Mouse (Mus musculus): Measurements from ENCODE around the gene Rara.

Rara gene

GRCm38 (mm10) chr11:98960313-98960906 is 32.8 kb downstream of the Rara start:
- in situ Hi-C loops (cut with MboI; ENCODE audit: low pct_unique_long_range_greater_than_20kb in 1 of 2, low sequenced_read_pairs in 2 of 2, unreplicated experiment in 1 of 2), result no loop called here

- in situ Hi-C loops (cut with MboI; ENCODE audit: low pct_unique_long_range_greater_than_20kb in 1 of 2, low sequenced_read_pairs in 2 of 2, unreplicated experiment in 1 of 2), result no loop called here
Measured at GRCm38 (mm10) chr11:98961051-98961592, 33.5 kb downstream of the Rara start.

GRCm38 (mm10) chr11:98961766-98962165 is 34.1 kb downstream of the Rara start:
- in situ Hi-C loops (cut with MboI; ENCODE audit: low pct_unique_long_range_greater_than_20kb in 1 of 2, low sequenced_read_pairs in 2 of 2, unreplicated experiment in 1 of 2), result no loop called here

- in situ Hi-C loops (cut with MboI; ENCODE audit: low pct_unique_long_range_greater_than_20kb in 1 of 2, low sequenced_read_pairs in 2 of 2, unreplicated experiment in 1 of 2), result no loop called here
Measured at GRCm38 (mm10) chr11:98962421-98963095, 34.9 kb downstream of the Rara start.

- in situ Hi-C loops (cut with MboI; ENCODE audit: low pct_unique_long_range_greater_than_20kb in 1 of 2, low sequenced_read_pairs in 2 of 2, unreplicated experiment in 1 of 2), result no loop called here
Measured at GRCm38 (mm10) chr11:98963191-98964021, 35.8 kb downstream of the Rara start.

GRCm38 (mm10) chr11:98964201-98964615 is 36.6 kb downstream of the Rara start:
- in situ Hi-C loops (cut with MboI; ENCODE audit: low pct_unique_long_range_greater_than_20kb in 1 of 2, low sequenced_read_pairs in 2 of 2, unreplicated experiment in 1 of 2), result no loop called here

GRCm38 (mm10) chr11:98964616-98965415 is 37.2 kb downstream of the Rara start:
- in situ Hi-C loops (cut with MboI; ENCODE audit: low pct_unique_long_range_greater_than_20kb in 1 of 2, low sequenced_read_pairs in 2 of 2, unreplicated experiment in 1 of 2), result no loop called here

GRCm38 (mm10) chr11:98965416-98966077 is 37.9 kb downstream of the Rara start:
- in situ Hi-C loops (cut with MboI; ENCODE audit: low pct_unique_long_range_greater_than_20kb in 1 of 2, low sequenced_read_pairs in 2 of 2, unreplicated experiment in 1 of 2), result no loop called here

GRCm38 (mm10) chr11:98966499-98967141 is 39.0 kb downstream of the Rara start:
- in situ Hi-C loops (cut with MboI; ENCODE audit: low pct_unique_long_range_greater_than_20kb in 1 of 2, low sequenced_read_pairs in 2 of 2, unreplicated experiment in 1 of 2), result no loop called here

GRCm38 (mm10) chr11:98968079-98968478 is 40.5 kb downstream of the Rara start:
- in situ Hi-C loops (cut with MboI; ENCODE audit: low pct_unique_long_range_greater_than_20kb in 1 of 2, low sequenced_read_pairs in 2 of 2, unreplicated experiment in 1 of 2), result no loop called here

- in situ Hi-C loops (cut with MboI; ENCODE audit: low pct_unique_long_range_greater_than_20kb in 1 of 2, low sequenced_read_pairs in 2 of 2, unreplicated experiment in 1 of 2), result no loop called here
Measured at GRCm38 (mm10) chr11:98968716-98969495, 41.3 kb downstream of the Rara start.

GRCm38 (mm10) chr11:98969496-98969927 is 41.9 kb downstream of the Rara start:
- in situ Hi-C loops (cut with MboI; ENCODE audit: low pct_unique_long_range_greater_than_20kb in 1 of 2, low sequenced_read_pairs in 2 of 2, unreplicated experiment in 1 of 2), result no loop called here

GRCm38 (mm10) chr11:98970191-98970925 is 42.7 kb downstream of the Rara start:
- in situ Hi-C loops (cut with MboI; ENCODE audit: low pct_unique_long_range_greater_than_20kb in 1 of 2, low sequenced_read_pairs in 2 of 2, unreplicated experiment in 1 of 2), result loop anchor here (5.0 to 10.0 kb wide), 4 partner anchors 33 to 184 kb away; partner anchors contain the start of genes Ccr7 (in 1 of the 2) and Rara (in 1 of the 2)

- in situ Hi-C loops (cut with MboI; ENCODE audit: low pct_unique_long_range_greater_than_20kb in 1 of 2, low sequenced_read_pairs in 2 of 2, unreplicated experiment in 1 of 2), result loop anchor here (5.0 to 10.0 kb wide), 4 partner anchors 34 to 183 kb away; partner anchors contain the start of genes Ccr7 (in 1 of the 2) and Rara (in 1 of the 2)
Measured at GRCm38 (mm10) chr11:98971316-98972031, 43.9 kb downstream of the Rara start.

- in situ Hi-C loops (cut with MboI; ENCODE audit: low pct_unique_long_range_greater_than_20kb in 1 of 2, low sequenced_read_pairs in 2 of 2, unreplicated experiment in 1 of 2), result loop anchor here (5.0 to 10.0 kb wide), 4 partner anchors 35 to 183 kb away; partner anchors contain the start of genes Ccr7 (in 1 of the 2) and Rara (in 1 of the 2)
Measured at GRCm38 (mm10) chr11:98972215-98972614, 44.6 kb downstream of the Rara start.

Measured in mouse embryonic stem cell (cell line).